Mouse (Mus musculus) frontal cortex, adult (tissue): ENCODE results near the gene Cp.
"Not testable (repeated sequence)": the region's sequence is repeated elsewhere in the genome, so short reads cannot be mapped to it uniquely, and the experiment has no call there.

Experiments
- ATAC-seq: cut with Nextera tagmentation; 2 replicates; pipeline ENCODE4 v1.9.2; 2017; ENCODE audit warnings: mild to moderate bottlenecking, moderate library complexity, mixed read lengths; ENCODE audit not compliant: low TSS enrichment

Gene Cp

GRCm38 (mm10) chr3:19956885-19957284 lies at the start of gene Cp:
Gene Cp (plus strand): TSS chr3:19957054.
- no peak for ATAC-seq

GRCm38 (mm10) chr3:19948552-19948951 lies 8.3 kb upstream of the Cp start:
- no peak for ATAC-seq

GRCm38 (mm10) chr3:19949401-19949800 lies 7.5 kb upstream of the Cp start:
- not testable (repeated sequence) for ATAC-seq

- ATAC-seq, result no peak
Observed at GRCm38 (mm10) chr3:19953425-19953824, 3.4 kb upstream of the Cp start.

- ATAC-seq, result peak; percentile 47; the same call in 1 of the 2 replicates
Observed at GRCm38 (mm10) chr3:19953865-19954264, 3.0 kb upstream of the Cp start.

GRCm38 (mm10) chr3:19958031-19958430 lies 1.2 kb downstream of the Cp start:
- ATAC-seq, result no peak

GRCm38 (mm10) chr3:19958983-19959382 lies 2.1 kb downstream of the Cp start:
- ATAC-seq, result no peak

- ATAC-seq, result no peak
Observed at GRCm38 (mm10) chr3:19960570-19961114, 3.8 kb downstream of the Cp start.

- ATAC-seq, result no peak
Observed at GRCm38 (mm10) chr3:19961341-19961740, 4.5 kb downstream of the Cp start.

GRCm38 (mm10) chr3:19962769-19963513 lies 6.1 kb downstream of the Cp start:
- ATAC-seq, result no peak

- no peak for ATAC-seq
Observed at GRCm38 (mm10) chr3:19964625-19965188, 7.9 kb downstream of the Cp start.

- ATAC-seq, result no peak
Observed at GRCm38 (mm10) chr3:19965239-19965638, 8.4 kb downstream of the Cp start.

GRCm38 (mm10) chr3:19966072-19966471 lies 9.2 kb downstream of the Cp start:
- no peak for ATAC-seq

GRCm38 (mm10) chr3:19978474-19978873 lies 21.6 kb downstream of the Cp start:
- no peak for ATAC-seq

GRCm38 (mm10) chr3:19981156-19981555 lies 24.3 kb downstream of the Cp start:
- no peak for ATAC-seq

- no peak for ATAC-seq
Observed at GRCm38 (mm10) chr3:19982846-19983245, 26.0 kb downstream of the Cp start.

GRCm38 (mm10) chr3:19986123-19986522 lies 29.3 kb downstream of the Cp start:
- no peak for ATAC-seq

- no peak for ATAC-seq
Observed at GRCm38 (mm10) chr3:19990031-19990430, 33.2 kb downstream of the Cp start.

GRCm38 (mm10) chr3:19992388-19992787 lies 35.5 kb downstream of the Cp start:
- ATAC-seq, result no peak

- ATAC-seq, result peak; percentile 79
Observed at GRCm38 (mm10) chr3:19999551-19999950, 42.7 kb downstream of the Cp start.

- no peak for ATAC-seq
Observed at GRCm38 (mm10) chr3:20000806-20001205, 44.0 kb downstream of the Cp start.

GRCm38 (mm10) chr3:20002786-20003185 lies 45.9 kb downstream of the Cp start:
- no peak for ATAC-seq

GRCm38 (mm10) chr3:20004422-20004821 lies 47.6 kb downstream of the Cp start:
- ATAC-seq, result no peak
